Mouse (Mus musculus) hindbrain, embryonic 11.5 days (tissue): Measurements from ENCODE around the gene Esam. TPM values are rescaled to one million over a fixed set of nuclear protein-coding genes. Genes with fewer than 3 reads are reported as not detected.

Experiments used
- ATAC-seq: fragments of 200-750 bp; cut with Nextera tagmentation; 2 replicates; pipeline ENCODE4 v1.8.0; 2017; ENCODE audit warnings: mild to moderate bottlenecking, moderate TSS enrichment, moderate library complexity; ENCODE audit not compliant: low FRiP score
- DNase-seq: peaks from one replicate; pipeline ENCODE4 v3.0.0-alpha.2; 2015; ENCODE audit warnings: low spot score
- H3K27ac ChIP-seq: fragments of 300-500 bp; sonication (generic); 2 replicates; pipeline ENCODE4 v1.5.1; 2014; ENCODE audit warnings: mild to moderate bottlenecking, low read depth, low read length
- H3K27me3 ChIP-seq: fragments of 300-500 bp; sonication (generic); 2 replicates; pipeline ENCODE4 v1.6.1; 2014; ENCODE audit warnings: mild to moderate bottlenecking, low read length, moderate library complexity, mixed read lengths; ENCODE audit not compliant: control insufficient read depth, insufficient read depth
- H3K36me3 ChIP-seq: fragments of 300-500 bp; sonication (generic); 2 replicates; pipeline ENCODE4 v1.6.1; 2014; ENCODE audit warnings: mild to moderate bottlenecking, low read length, moderate library complexity, mixed read lengths; ENCODE audit not compliant: control insufficient read depth, insufficient read depth
- H3K4me1 ChIP-seq: fragments of 300-500 bp; sonication (generic); replicated peaks from 2 replicates; pipeline ENCODE4 v1.6.1; 2014; ENCODE audit warnings: low read length, mixed read lengths; ENCODE audit not compliant: control insufficient read depth, insufficient read depth
- H3K4me2 ChIP-seq: fragments of 300-500 bp; sonication (generic); replicated peaks from 2 replicates; pipeline ENCODE4 v1.6.1; 2014; ENCODE audit warnings: mild to moderate bottlenecking, low read depth, low read length
- H3K4me3 ChIP-seq: fragments of 300-500 bp; sonication (generic); 2 replicates; pipeline ENCODE4 v1.5.1; 2014; ENCODE audit warnings: low read depth, low read length
- H3K9ac ChIP-seq: fragments of 300-500 bp; sonication (generic); 2 replicates; pipeline ENCODE4 v1.6.1; 2014; ENCODE audit warnings: low read depth, low read length
- H3K9me3 ChIP-seq: fragments of 300-500 bp; sonication (generic); 2 replicates; pipeline ENCODE4 v1.6.1; 2016; ENCODE audit warnings: low read length; ENCODE audit not compliant: control insufficient read depth
- WGBS: fragments of 180-500 bp; shearing (Covaris S2); extraction: QIAGEN DNeasy Blood & Tissue Kit; methylation state at CpG from one replicate; pipeline ENCODE4 v1.1.7; 2014; 5-methylcytosine and 5-hydroxymethylcytosine counted together
- polyA plus RNA-seq: library from polyadenylated mRNA; unstranded; fragments of >200 nt; fragmentation: Nextera tagmentation; extraction: Ambion mirVana; gene quantifications from 2 replicates; pipeline ENCODE4 v1.2.1, GENCODE M21; 2014

The Esam gene
- polyA plus RNA-seq, 1 experiment from 2014 or later: 29.1 TPM

DNA sequence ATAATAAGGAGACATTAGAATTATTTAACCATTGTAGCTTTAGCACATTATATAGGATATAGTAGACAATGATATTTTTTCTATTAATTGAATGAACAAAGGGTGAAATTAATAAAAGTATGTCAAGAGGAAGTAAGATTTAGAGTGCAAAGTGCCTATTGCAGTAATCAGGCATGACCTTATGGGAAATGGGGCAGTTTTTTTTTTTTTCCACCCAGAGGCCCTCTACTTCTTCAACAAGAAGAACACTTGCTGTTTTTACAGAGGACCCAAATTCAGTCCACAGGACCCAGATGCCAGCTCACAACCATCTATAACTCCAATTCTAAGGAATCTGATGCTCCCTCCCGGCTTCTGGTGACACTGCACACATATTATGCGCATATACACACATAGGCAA lies 32.7 kb downstream of the Esam start:
- no peaks in the 10 kb centered on the region for H3K27me3 ChIP-seq
- DNase-seq (no peak), ATAC-seq (no peak)
- H3K36me3 ChIP-seq: no peaks in the 10 kb centered on the region
- H3K4me1 ChIP-seq: no peaks in the 10 kb centered on the region
- no peak overlapping the region for H3K9ac ChIP-seq
- no peak overlapping the region for H3K4me2 ChIP-seq
- WGBS: 89% methylated on average over 2 of the region's 2 CpGs
- H3K9me3 ChIP-seq: no peaks in the 10 kb centered on the region
- H3K27ac ChIP-seq: no peak overlapping the region
- no peak overlapping the region for H3K4me3 ChIP-seq

DNA sequence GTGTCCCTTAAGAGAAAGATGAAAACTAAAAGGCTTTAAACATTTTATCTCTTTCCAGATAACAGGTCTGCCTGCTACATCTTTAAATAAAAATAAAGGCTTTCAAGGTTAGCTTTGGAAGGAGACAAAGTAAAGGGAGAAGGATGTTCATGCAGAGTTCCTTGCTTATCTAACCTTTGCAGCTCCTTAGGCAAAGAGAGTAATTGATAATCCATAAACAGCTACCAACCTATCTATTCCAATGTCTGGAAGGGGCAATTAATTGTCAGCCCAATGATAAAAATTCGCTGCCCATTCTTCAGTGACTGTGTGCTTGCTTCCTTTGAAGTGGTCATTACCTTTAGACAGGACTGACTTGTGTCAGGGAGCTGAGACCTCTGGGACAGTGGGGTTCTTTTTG lies 35.9 kb downstream of the Esam start:
- no peaks in the 10 kb centered on the region; the same call in 1 of the 2 replicates for H3K4me1 ChIP-seq
- H3K27ac ChIP-seq: no peak overlapping the region
- H3K4me2 ChIP-seq: no peak overlapping the region
- no peak overlapping the region for H3K9ac ChIP-seq
- ATAC-seq (no peak), DNase-seq (no peak)
- no peaks in the 10 kb centered on the region for H3K27me3 ChIP-seq
- H3K36me3 ChIP-seq: no peaks in the 10 kb centered on the region
- H3K9me3 ChIP-seq: no peaks in the 10 kb centered on the region
- 63% methylated on average over 1 of the region's 1 CpGs for WGBS
- H3K4me3 ChIP-seq: no peak overlapping the region

DNA sequence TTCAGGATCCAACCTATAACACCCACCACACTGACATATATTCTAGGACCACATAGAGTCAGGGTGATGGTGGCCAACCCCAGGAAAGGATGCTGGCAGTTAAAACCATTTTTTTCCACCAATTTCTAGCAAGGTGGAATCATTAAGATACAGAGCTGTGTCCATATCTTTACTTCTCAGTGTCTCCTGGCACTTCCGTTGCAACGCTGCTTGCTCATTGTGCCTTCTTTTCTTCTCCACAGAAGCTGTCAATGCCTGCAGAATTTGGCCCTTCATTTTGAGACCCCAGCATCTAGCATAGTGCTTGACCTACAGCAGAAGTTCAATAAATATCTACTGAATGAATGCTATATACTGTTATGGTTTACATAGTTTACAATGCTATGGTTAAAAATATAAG lies 39.1 kb downstream of the Esam start:
- H3K4me1 ChIP-seq: no peaks in the 10 kb centered on the region; the same call in 1 of the 2 replicates
- no peak for DNase-seq
- ATAC-seq: no peak
- H3K36me3 ChIP-seq: no peaks in the 10 kb centered on the region
- no peak overlapping the region for H3K4me2 ChIP-seq
- no peak overlapping the region for H3K4me3 ChIP-seq
- H3K9me3 ChIP-seq: no peaks in the 10 kb centered on the region
- no peaks in the 10 kb centered on the region for H3K27me3 ChIP-seq
- no peak overlapping the region for H3K27ac ChIP-seq
- 95% methylated on average over 2 of the region's 2 CpGs for WGBS
- H3K9ac ChIP-seq: no peak overlapping the region

DNA sequence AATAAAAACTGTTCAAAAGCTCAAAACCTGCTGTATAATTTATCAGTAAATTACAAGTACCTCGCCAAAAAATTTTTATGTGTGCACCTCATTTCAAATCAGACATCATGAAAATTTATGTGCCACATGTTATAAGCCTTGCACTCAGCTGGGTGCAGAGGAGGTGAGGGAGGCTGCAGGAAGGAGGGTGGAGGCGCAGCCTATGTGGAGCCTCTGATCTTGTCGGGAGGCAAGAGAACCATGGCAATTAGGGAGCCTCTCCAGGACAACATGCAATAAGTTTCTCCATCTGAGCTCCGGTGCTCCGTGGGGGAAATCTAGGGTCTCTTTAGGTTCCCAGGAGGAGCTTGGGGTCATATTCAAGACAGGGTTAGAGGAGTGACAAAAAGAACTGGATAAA lies 39.6 kb downstream of the Esam start:
- Histone ChIP-seq H3K4me2 (no peak overlapping the region), H3K4me1 (no peaks in the 10 kb centered on the region; the same call in 1 of the 2 replicates), H3K9me3 (no peaks in the 10 kb centered on the region), H3K36me3 (no peaks in the 10 kb centered on the region), H3K27ac (no peak overlapping the region), H3K4me3 (no peak overlapping the region), H3K9ac (no peak overlapping the region), H3K27me3 (no peaks in the 10 kb centered on the region)
- no peak for ATAC-seq
- WGBS: 60% methylated on average over 5 of the region's 5 CpGs
- no peak for DNase-seq

DNA sequence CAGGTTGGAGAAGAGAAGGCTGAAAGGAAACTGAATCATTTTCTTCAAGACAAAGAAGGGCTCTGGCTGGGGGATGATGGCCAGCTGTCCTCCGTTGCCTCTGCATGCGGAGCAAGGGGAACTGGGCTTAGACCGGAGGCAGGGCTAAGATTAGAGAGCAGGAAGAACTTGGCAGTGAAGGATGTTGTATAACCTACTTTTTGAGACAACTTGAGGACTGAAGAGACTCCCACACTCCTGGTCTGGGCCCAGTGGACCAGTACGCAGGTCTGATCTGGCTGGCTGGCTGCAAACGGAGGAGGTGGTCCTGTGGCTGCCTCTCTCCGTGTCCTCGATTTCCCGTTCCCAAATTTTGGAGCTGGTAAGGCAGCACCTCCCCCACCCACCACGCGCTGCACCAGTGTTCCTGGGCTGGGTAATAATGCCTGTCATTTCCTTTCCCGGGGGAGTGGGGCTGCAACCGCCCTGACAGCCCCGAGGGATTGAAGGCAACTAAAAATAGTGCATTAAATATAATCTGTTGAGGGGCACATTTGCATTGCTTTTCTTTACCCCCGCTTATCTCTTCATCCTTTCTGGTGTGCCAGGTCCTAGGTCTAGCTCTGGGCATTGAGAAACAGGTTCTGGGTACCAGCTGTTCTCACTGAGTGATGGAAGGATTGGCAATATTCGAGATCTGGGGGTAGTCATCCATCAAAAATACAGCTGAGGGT lies 40.2 kb downstream of the Esam start:
- no peak overlapping the region for H3K27ac ChIP-seq
- H3K36me3 ChIP-seq: no peaks in the 10 kb centered on the region
- ATAC-seq (no peak), DNase-seq (no peak)
- H3K4me3 ChIP-seq: no peak overlapping the region
- H3K9ac ChIP-seq: no peak overlapping the region
- no peaks in the 10 kb centered on the region for H3K27me3 ChIP-seq
- H3K4me1 ChIP-seq: no peaks in the 10 kb centered on the region; the same call in 1 of the 2 replicates
- WGBS: 42% methylated on average over 15 of the region's 15 CpGs
- no peak overlapping the region for H3K4me2 ChIP-seq
- H3K9me3 ChIP-seq: no peaks in the 10 kb centered on the region

DNA sequence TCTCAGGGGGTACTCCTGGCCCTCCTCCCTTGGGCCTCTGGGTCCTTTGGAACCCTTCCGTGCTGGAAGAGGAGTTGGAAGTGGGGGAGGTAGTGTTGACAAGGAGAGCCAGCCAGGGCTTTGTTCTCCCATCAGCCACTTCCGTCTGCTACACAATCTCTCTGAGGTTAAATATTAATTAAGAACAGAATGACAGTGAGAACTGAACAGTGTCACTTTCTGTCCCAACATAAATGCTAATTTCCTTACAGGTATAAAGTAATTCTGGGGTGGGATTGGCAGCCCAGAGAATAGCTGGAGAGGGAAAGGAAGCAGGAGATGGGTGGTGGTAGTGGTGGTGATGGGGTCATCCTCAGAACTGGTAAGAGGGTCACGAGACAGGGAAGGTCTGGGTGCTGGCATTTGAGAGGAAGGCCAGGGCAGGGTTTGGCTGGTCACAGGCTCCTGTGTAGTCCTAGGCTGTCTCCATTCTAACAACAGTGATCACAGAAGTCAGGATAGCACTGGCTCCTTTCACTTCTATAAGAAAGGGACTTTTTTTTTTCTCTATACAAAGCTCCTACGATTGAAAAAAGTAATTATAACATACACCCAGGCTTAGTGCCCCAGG lies 40.8 kb downstream of the Esam start:
- Histone ChIP-seq H3K9me3 (no peaks in the 10 kb centered on the region), H3K9ac (no peak overlapping the region), H3K4me3 (no peak overlapping the region), H3K4me1 (no peaks in the 10 kb centered on the region; the same call in 1 of the 2 replicates), H3K36me3 (no peaks in the 10 kb centered on the region), H3K4me2 (no peak overlapping the region), H3K27ac (no peak overlapping the region), H3K27me3 (no peaks in the 10 kb centered on the region)
- 41% methylated on average over 4 of the region's 4 CpGs for WGBS
- DNase-seq (no peak), ATAC-seq (no peak)

DNA sequence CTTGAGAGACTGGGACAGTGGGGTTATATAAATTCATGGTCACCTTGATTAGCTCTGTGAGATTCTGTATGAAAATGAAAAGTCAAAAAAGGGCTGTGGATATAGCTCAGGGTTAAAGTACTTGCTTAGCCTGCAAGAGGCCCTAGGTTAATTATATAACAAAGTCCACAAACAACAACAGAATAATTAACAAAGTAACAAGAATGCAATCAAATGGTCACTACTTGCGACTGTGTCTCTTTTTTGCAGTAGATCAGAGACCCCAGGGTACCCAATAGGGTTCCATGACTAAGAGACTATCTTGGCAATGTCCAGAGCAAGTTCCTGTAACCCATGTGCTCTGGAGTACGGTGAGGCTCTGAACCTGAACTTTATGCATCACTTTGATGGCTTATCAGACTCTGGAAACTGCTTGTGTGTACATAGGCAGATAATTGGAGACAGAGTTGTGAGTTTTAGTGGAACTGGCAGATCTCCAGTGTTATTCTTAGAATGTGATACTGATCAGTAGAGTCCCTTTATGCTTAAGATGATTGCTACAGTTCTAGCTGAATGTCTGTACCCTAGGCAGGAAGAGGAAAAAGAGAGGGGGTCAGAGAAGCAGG lies 41.5 kb downstream of the Esam start:
- Histone ChIP-seq H3K4me2 (no peak overlapping the region), H3K27me3 (no peaks in the 10 kb centered on the region), H3K9ac (no peak overlapping the region), H3K4me1 (no peaks in the 10 kb centered on the region; the same call in 1 of the 2 replicates), H3K9me3 (no peaks in the 10 kb centered on the region), H3K36me3 (no peaks in the 10 kb centered on the region), H3K4me3 (no peak overlapping the region), H3K27ac (no peak overlapping the region)
- ATAC-seq (no peak), DNase-seq (no peak)
- 80% methylated on average over 2 of the region's 2 CpGs for WGBS

DNA sequence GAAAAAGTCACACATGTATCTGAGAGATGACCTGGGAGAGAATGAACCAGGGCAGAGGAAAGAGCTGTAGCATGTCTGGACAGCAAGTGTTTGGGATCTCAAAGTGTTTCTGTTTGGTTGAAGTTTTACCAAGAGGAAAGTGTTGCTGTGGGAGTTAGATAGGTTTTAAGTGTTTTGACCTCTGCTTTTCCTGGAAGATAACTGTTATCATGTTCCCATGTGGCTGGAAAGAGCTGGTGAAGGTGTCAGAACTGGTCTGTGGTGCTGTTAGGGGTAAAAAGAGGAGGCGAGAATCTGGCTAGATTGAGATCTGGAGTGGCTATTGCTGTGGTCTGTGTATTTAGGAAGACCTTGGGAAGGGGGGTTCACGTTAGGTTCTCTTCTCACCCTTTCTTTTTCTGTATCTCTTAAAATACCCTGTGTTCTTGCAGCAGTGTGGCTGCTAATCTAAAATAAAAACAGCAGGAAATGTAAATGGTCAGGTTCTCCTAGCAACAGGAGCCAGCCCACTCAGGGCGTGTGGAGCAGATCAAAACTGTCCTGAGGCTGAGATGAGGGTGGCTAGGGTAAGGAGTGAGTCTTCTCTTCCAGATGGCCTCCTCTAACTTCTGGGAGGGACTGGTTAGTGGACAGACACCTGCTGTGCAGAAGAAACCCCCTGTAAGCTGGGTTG lies 44.5 kb downstream of the Esam start:
- H3K4me1 ChIP-seq: no peaks in the 10 kb centered on the region; the same call in 1 of the 2 replicates
- H3K9ac ChIP-seq: no peak overlapping the region
- WGBS: 73% methylated on average over 3 of the region's 3 CpGs
- ATAC-seq: no peak
- no peak overlapping the region for H3K27ac ChIP-seq
- H3K9me3 ChIP-seq: no peaks in the 10 kb centered on the region
- no peak overlapping the region for H3K4me3 ChIP-seq
- no peak for DNase-seq
- no peaks in the 10 kb centered on the region for H3K27me3 ChIP-seq
- no peaks in the 10 kb centered on the region for H3K36me3 ChIP-seq
- no peak overlapping the region for H3K4me2 ChIP-seq
